Mouse (Mus musculus) G1E-ER4 (cell line): ENCODE data around the gene Edar. TPM values are rescaled to one million over a fixed set of nuclear protein-coding genes. Genes with fewer than 3 reads are reported as not detected.

Experiments
- GATA1 ChIP-seq: IDR thresholded peaks from one replicate; pipeline ENCODE4 v1.8.0; 2012; ENCODE audit warnings: low read length, inconsistent platforms
- polyA plus RNA-seq: library from polyadenylated mRNA; stranded (reverse); fragments of >175 nt; gene quantifications from 2 replicates; pipeline ENCODE4 v1.2.3, GENCODE M21; 2012

The Edar gene
- polyA plus RNA-seq, 1 experiment: not detected

DNA sequence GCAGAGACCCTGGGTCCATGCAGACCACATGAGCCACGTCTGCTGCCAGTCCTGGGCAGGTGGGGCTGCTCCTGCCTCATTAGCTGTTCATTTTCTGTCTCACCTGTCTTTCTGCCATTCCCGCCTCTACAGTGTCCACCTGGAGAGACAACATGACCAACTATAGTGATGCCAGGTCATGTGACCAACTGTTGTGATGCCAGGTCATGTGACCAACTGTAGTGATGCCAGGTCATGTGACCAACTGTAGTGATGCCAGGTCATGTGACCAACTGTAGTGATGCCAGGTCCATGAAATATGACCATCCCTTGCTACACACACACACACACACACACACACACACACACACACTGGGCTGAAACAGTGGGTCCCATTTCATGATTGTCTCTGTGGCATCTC, 41.9 kb downstream of the Edar start:
- TF ChIP-seq GATA1: no peak

DNA sequence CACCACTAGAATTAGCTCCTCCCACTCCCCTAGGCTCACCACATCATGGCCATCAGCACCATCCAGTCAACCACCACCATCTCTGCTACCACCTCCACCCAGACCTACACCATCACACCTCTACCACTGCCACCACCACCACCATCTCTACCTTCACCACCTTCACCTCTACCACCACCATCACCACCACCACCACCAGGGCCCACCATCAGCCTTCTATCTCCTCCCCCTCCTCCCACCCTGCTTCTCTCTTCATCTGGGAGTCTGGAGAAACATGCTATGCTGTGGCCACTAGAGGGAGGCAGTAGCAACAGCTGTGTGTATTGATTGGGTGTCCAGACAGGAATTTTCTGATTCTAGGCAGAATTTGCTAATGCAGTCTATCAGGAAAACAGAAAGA, 47.9 kb downstream of the Edar start:
- TF ChIP-seq GATA1: no peak

DNA sequence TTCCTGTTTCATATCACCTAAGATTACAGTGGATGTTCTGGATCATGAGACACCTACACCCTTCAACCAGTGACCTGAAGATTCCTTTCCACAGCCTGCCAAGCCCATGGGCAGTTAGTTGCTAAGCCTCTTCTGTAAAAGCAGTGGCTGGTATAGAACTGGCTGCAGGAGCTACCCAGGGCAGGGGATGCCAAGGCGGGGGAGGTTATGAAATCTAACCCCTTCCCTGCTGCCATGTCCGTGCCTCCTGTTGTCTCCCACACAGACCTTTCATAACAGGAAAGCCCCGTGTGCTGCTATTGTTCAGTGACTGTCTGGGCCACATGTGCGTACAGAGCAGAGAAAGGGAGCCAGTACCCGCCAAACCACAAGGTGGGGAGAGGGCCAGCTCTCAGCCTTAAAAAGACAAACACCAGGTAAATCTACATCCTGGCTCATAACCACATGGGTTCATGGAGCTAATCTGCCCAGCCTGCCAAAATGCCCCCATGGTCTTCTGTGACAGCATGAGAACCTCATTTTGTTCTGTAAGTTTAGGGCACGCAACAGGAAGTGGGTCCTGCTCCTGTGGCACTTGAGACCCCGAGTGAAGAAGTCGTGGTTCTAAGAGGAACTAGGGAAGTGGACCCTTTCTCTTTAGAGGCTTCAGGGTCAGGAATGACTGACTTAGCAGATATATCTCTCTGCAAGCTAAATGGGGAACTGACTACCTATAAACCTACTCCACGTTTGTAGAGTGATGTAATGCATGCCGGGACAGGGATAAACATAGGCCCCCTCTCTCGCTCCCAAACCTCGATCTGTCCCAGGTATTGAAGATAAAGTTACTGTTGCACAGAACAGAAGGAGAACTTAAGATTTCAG, 50.4 kb downstream of the Edar start:
- TF ChIP-seq GATA1: no peak

DNA sequence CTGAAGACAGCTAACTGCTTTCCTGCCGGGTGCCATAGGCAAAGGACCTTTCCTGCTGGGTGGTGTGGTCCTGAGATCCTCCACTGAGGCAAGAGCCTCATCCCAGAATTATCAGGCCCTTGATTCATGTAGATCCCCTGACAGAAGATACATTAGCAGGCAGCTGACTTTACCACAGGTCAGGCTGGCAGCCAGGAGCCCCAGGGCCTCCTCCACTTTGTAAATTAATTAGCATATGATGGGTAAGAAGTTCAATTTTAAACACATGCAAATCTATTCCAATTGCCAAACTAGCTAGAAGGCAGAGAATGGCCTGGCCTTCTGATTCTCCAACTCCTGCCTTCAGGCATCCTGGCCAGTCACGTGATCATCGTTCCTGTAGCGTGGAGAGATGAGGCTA, 56.2 kb downstream of the Edar start:
- TF ChIP-seq GATA1: no peak

DNA sequence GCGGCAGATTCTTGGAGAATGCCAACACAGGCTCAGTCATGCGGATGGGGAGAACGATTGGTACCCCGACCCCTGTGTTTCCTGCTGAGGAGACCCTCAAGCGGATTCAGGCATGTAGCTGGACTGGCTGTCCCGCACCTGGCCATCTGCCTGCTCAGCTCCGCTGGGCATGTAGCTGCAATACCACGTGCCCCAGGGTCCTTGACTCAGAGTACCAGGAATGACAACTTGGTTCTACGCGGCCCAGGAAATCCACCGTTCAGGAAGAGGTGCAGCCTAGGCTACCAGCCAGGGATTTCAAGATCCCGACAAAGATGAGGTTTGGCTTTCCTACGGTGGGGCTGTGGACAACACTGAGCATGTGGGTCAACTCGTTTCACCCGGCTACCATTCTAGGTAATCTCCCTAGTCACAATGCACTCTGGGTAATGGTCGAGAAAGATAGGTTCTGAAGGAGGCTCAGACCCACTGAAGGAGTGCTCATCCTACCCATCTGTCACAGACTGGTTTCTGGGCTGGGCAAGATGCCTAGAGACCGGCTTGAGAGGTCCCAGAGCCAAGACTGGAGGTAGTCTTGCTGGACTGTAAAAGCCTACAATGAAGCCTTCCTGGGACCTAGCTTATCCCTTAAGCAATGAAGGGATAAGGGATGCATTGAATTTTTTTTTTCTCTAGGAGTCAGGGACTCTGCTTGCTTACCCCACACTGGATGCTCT, 56.8 kb downstream of the Edar start:
- TF ChIP-seq GATA1: no peak

DNA sequence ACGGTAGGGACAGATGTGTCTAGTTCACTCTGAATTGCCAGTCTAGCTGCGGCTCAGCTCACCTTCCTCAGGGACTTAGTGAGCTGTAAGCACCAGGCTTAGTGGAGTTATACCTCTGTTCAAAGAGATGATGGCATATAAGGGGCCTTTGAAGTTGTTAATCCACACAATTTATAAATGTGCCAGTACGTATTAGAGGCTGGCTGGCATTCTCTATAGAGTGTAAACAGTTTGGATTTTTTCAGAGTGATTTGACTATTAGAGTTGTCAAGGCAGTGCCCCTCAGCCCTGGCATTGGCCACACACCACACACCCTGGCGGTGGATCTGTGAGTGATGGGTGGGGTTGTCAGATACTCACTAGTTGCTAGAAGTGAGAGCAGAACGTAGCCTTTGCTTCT, 58.9 kb downstream of the Edar start:
- TF ChIP-seq GATA1: no peak

DNA sequence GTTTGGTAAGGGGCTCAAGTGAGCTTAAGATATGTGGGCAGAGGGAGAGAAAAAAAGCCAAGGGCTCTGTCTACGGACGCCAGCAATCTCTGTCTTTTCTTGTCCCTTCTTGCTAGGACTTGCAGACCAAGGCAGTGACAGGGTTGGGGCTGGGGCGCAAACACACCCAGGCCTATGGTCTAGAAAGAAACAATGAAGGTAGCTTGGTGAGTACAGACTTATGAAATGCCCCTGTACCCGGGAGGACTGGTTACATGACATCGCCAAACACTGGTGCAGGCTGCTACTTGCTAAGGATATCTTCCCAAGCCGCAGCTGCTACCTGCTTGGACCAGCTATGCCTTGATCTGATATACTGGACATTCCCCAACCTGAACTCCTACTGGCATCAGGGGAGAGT, 60.9 kb downstream of the Edar start:
- TF ChIP-seq GATA1: no peak

DNA sequence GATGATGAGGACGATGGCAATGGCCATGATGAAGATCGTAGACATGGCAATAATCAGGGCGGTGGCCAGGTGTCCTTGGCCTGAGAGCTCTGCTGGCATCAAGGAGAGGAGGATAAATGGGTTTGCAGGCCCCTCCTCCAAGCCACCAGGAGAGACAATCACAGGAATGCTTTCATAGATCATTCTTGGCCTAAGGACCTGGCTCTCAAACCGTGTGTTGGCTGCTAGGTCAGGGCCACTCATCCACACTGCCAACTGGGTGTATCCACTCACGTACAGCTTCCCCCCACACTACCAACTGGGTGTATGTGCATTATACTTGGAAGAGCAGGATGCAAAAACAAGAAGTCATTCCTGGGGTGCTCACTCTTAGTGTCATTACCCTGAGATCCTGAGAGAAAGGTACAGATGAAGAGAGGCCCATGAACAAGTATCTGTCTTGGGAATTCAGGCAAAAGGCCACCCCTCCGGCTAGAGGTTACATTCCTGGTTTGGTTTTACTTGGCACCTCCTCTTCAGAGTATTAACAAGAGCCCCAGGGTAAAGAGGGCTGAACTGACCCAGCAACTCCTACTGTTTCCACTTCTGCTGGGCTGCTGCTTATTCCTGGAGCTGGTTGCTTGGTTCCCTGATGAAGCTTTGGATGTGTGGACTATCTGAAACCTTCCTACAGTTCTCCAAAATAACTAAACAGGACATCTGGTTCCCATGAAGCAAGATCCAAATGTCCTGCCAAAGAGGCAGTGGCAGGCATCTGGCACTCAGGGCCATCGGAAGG, 64.8 kb downstream of the Edar start:
- TF ChIP-seq GATA1: no peak

DNA sequence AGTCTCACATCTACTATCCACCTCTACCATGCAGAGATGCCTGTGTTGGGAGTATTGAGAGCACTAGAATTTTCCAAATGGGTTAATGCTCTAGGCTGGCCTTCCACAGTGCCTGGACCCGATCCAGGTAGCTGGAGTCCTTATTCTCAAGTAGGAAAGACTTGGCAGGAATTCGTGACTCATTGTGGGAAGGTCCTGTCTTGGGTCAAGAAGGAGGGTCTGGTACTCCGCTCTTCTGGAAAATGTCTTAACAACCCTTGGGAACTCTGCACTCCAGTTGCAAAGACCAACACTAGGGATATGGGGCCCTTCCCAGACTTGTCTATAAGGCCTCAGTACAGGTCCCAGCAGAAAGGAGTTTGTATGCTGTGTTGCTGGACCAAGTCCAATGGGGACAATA, 66.6 kb downstream of the Edar start:
- TF ChIP-seq GATA1: no peak

DNA sequence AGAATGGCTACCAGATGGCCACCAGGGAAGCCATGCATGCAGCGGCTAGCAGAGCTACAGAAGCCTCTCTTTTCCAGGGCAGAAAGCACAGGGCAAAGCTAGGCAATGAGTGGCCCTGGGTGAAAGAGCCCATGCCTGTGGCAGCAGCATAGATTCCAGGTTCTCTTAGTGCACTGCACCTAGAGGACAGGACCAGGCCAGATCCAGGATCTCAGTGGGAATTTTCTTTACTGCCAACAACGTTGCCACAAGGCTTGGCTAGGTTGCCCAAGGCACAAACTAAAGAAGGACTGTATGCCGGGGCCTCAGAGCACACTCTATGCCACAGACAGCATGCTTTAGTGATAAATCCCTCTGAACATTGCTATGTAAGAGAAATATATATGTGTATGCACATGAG, 69.1 kb downstream of the Edar start:
- TF ChIP-seq GATA1: no peak

DNA sequence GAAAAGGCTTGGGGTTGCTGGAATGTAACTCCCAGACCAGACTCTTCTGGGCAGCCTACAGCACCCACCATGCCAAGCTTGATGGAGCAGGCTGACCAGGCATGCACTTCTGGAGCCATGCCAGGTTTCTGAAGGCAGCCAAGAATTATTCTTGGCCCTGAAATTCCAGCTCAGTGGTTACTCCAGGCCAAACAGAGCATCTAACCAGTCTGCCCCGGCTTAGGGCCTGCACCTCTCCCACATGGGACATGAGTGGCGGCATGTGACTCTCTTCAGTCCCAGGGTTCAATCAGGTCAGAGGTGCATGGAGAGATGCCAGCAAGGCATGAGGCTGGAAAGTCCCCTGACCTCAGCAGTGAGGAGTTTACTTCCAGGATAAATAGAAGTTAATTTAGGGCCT, 70.7 kb downstream of the Edar start:
- TF ChIP-seq GATA1: no peak

DNA sequence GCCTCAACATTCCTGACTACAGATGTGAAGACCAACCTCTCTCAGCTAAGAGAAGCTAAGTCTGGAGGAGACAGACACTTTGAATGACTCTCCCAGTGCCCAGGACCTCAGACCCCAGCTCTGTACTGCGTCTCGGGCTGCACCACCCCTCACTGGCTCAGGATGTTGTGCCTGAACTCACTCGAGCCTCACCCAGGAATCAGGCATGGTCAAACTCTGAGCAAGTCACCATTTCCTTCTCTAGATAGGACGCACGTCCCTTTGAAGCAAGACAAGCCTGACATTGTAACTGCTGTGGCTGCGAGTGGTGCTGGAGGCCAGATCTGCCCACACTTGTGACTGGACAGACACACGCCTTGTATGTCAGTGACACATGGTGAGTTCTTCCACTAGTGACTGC, 73.5 kb downstream of the Edar start:
- no peak for TF ChIP-seq GATA1

DNA sequence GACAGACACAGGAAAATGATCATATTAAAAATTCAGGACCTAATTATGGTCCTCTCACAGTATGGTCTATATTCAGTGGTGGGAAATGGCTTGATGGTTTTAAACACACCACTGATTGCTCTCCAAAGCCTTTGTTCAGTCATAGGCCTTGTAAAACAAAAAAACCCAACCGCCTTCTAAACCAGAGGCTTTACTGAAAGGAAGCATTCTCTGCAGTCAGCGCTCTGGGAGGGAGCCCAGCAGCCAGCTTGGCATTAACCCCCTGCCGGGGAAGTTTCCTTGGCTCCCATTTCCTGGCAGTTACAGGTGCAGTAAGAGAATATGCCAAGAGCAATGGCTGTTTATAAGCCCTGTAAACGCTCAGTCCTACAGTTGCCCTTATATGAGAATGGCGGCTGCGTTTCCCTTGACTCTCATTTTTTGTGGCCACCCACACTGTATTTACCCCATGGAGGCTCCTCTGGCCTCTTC, 74.0 kb downstream of the Edar start:
- no peak for TF ChIP-seq GATA1

DNA sequence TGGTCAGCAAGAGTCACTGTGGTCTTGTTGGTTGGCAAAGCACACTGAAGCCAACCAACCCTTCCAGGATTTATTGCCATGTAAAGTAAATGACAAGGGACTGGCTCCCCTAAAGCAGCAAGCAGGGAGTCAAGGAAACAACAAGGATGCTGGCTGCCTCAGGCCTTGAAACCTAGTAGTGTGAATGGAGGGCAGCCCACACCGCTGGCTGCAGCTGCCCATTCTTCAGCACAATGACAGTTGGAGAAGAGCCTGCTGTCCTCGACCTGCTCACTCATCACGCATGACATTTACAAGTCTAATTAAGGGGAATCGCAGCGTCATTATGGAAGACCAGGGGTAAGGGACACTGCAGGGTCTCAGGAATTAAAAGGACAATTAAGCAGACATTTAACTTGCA, 74.5 kb downstream of the Edar start:
- TF ChIP-seq GATA1: no peak

DNA sequence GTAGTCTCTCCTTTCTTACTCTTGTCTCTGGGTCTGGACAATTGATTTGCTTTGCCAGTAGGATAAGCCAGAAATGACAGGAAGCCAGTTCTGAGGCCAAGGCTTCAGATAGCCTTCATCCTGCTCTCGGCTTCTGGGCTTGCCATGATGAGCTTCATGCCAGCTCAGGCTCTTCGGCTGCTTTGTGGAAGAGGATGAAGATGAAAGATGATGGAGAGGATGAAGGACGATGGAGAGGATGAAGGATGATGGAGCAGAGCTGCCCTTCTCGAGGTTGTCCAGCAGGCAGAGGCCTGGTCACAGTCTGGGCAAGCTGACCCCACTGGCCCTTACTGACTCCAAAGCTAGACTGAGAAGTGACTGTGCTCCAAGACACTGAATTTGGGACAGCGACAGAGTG, 75.3 kb downstream of the Edar start:
- TF ChIP-seq GATA1: no peak

DNA sequence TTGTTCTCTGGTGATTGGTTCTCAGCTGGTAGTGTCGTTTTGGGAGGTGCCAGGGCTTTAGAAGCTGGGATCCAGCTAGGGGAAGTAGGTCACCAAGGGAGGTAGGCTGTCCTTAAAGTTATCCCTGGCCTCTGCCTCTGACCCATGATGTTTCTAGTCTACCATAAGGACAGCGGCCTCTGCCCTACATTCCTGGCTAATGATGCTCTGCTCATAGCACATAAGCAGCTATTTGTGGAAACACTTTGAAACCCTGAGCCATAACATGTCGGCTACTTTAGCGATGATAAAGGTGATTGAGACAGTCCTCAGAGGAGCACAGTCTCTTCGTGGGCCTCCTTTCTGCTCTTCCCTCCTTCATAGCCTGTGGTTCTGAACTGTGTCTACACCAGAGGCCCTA, 79.6 kb downstream of the Edar start:
- TF ChIP-seq GATA1: no peak
